Mouse (Mus musculus) liver, adult 2 months (tissue): ENCODE measurements around the gene Ndufc1. TPM values are rescaled to one million over a fixed set of nuclear protein-coding genes. Genes with fewer than 3 reads are reported as not detected.
A peak's percentile ranks its signal among the peaks of the same experiment; 100 is the strongest.
"Not testable (repeated sequence)": the region's sequence is repeated elsewhere in the genome, so short reads cannot be mapped to it uniquely, and the experiment has no call there.

Source experiments
- DNase-seq: peaks from one replicate; pipeline ENCODE4 v3.0.0-alpha.2; 2011; ENCODE audit warnings: low read depth, low spot score; ENCODE audit errors: extremely low read depth
- H3K27ac ChIP-seq: fragments of 200-500 bp; replicated peaks from 2 replicates; pipeline ENCODE4 v1.5.1; 2012; ENCODE audit warnings: low read depth, mild to moderate bottlenecking, control low read depth, inconsistent platforms, low read length; ENCODE audit not compliant: insufficient read depth
- H3K27me3 ChIP-seq: fragments of 200-500 bp; 2 replicates; pipeline ENCODE4 v1.6.1; 2012; ENCODE audit warnings: mild to moderate bottlenecking, moderate library complexity, low read length, inconsistent platforms; ENCODE audit not compliant: control insufficient read depth, insufficient read depth
- H3K36me3 ChIP-seq: fragments of 200-500 bp; 2 replicates; pipeline ENCODE4 v1.6.1; 2012; ENCODE audit warnings: low read length, inconsistent platforms; ENCODE audit not compliant: control insufficient read depth, insufficient read depth
- H3K4me1 ChIP-seq: fragments of 200-500 bp; 2 replicates; pipeline ENCODE4 v1.6.1; 2011; ENCODE audit warnings: low read length; ENCODE audit not compliant: control insufficient read depth, insufficient read depth
- H3K4me3 ChIP-seq: fragments of 200-500 bp; 2 replicates; pipeline ENCODE4 v1.5.1; 2011; ENCODE audit warnings: low read depth, mild to moderate bottlenecking, control low read depth, low read length, moderate library complexity; ENCODE audit not compliant: insufficient read depth
- H3K79me2 ChIP-seq: fragments of 200-500 bp; 2 replicates; pipeline ENCODE4 v1.6.1; 2012; ENCODE audit warnings: inconsistent platforms, mild to moderate bottlenecking, low read length, moderate library complexity; ENCODE audit not compliant: control insufficient read depth, insufficient read depth
- H3K9ac ChIP-seq: fragments of 200-500 bp; 2 replicates; pipeline ENCODE4 v1.6.1; 2012; ENCODE audit warnings: low read depth, mild to moderate bottlenecking, control low read depth, inconsistent platforms, low read length
- CTCF ChIP-seq: fragments of 200-500 bp; IDR thresholded peaks from 2 replicates; pipeline ENCODE4 v1.5.1; 2011; ENCODE audit warnings: low read depth, low read length, control low read depth
- POLR2A ChIP-seq: fragments of 200-500 bp; IDR thresholded peaks from 2 replicates; pipeline ENCODE4 v1.6.1; 2011; ENCODE audit warnings: low read length, control low read depth; ENCODE audit not compliant: insufficient read depth; ENCODE audit errors: extremely low read depth
- WGBS: fragments of 180-500 bp; shearing (Covaris S2); methylation state at CpG from one replicate; pipeline ENCODE4 v1.1.7; 2018; 5-methylcytosine and 5-hydroxymethylcytosine counted together
- polyA plus RNA-seq: library from polyadenylated mRNA; depleted of rRNA; stranded (reverse); fragments of >200 nt; gene quantifications from 2 replicates; pipeline ENCODE4 v1.2.3, GENCODE M21; 2012; rRNA removed
- total RNA-seq: library from RNA; depleted of rRNA; stranded (reverse); fragments of >200 nt; gene quantifications from 2 replicates; pipeline ENCODE4 v1.2.3, GENCODE M21; 2014; rRNA removed

The Ndufc1 gene
- total RNA-seq = 104 and 139 TPM in 2 replicates
- polyA plus RNA-seq = 179 and 231 TPM in 2 replicates

- Histone ChIP-seq H3K9ac (peak within 1 kb of the TSS; percentile 94), H3K79me2 (no peaks in the 10 kb centered on the region), H3K4me1 (peaks cover 3% of the 10 kb centered on the region), H3K36me3 (peaks cover 16% of the 10 kb centered on the region; the same call in 1 of the 2 replicates), H3K4me3 (peak within 1 kb of the TSS; percentile 94), H3K27me3 (no peaks in the 10 kb centered on the region), H3K27ac (peak within 1 kb of the TSS; percentile 91)
- peak; percentile 67 for DNase-seq
- peak; percentile 94 for TF ChIP-seq CTCF
- peak; percentile 85 for TF ChIP-seq POLR2A
- WGBS = 1% methylated on average over 40 of the region's 40 CpGs
These were observed at the start of gene Ndufc1 for GRCm38 (mm10) chr3:51408561-51409183. Ndufc1 (minus strand) TSS chr3:51408988.

- Histone ChIP-seq H3K4me1 (peaks cover 2% of the 10 kb centered on the region; the same call in 1 of the 2 replicates), H3K9ac (no peak overlapping the region), H3K27me3 (no peaks in the 10 kb centered on the region), H3K79me2 (peaks cover 8% of the 10 kb centered on the region; the same call in 1 of the 2 replicates), H3K36me3 (peaks cover 8% of the 10 kb centered on the region), H3K27ac (no peak overlapping the region), H3K4me3 (no peak overlapping the region)
- no peak for TF ChIP-seq CTCF
- TF ChIP-seq POLR2A = no peak
- 94% methylated on average over 3 of the region's 3 CpGs for WGBS
- no peak for DNase-seq
These were observed 26.2 kb upstream of the Ndufc1 start for GRCm38 (mm10) chr3:51434871-51435595.

- peak; percentile 7; the same call in 1 of the 2 replicates for TF ChIP-seq CTCF
- not testable (repeated sequence) for H3K27me3 ChIP-seq, DNase-seq, H3K9ac ChIP-seq, H3K4me1 ChIP-seq, H3K79me2 ChIP-seq, H3K27ac ChIP-seq, H3K36me3 ChIP-seq, H3K4me3 ChIP-seq
- 91% methylated on average over 5 of the region's 5 CpGs for WGBS
These were observed 25.6 kb upstream of the Ndufc1 start for GRCm38 (mm10) chr3:51434364-51434763.

- DNase-seq = no peak
- H3K4me3 ChIP-seq = no peak overlapping the region
These were observed 16.6 kb upstream of the Ndufc1 start for GRCm38 (mm10) chr3:51425394-51425793.

GRCm38 (mm10) chr3:51421921-51422320, 13.1 kb upstream of the Ndufc1 start:
- Histone ChIP-seq H3K36me3 (no peaks in the 10 kb centered on the region), H3K4me1 (peaks cover 11% of the 10 kb centered on the region), H3K27me3 (no peaks in the 10 kb centered on the region), H3K27ac (no peak overlapping the region), H3K79me2 (peaks cover 19% of the 10 kb centered on the region), H3K4me3 (no peak overlapping the region), H3K9ac (no peak overlapping the region)
- DNase-seq = no peak
- no peak for TF ChIP-seq CTCF
- TF ChIP-seq POLR2A = no peak
- 58% methylated on average over 3 of the region's 3 CpGs for WGBS

More at GRCm38 (mm10) chr3:51425394-51425793, 16.6 kb upstream of the Ndufc1 start:
- Histone ChIP-seq H3K79me2 (peaks cover 18% of the 10 kb centered on the region), H3K27me3 (no peaks in the 10 kb centered on the region), H3K36me3 (no peaks in the 10 kb centered on the region), H3K4me1 (peaks cover 2% of the 10 kb centered on the region), H3K9ac (no peak overlapping the region), H3K27ac (no peak overlapping the region)
- no peak for TF ChIP-seq CTCF
- no peak for TF ChIP-seq POLR2A

GRCm38 (mm10) chr3:51417966-51418365, 9.2 kb upstream of the Ndufc1 start:
- H3K4me3 ChIP-seq = no peak overlapping the region
- H3K36me3 ChIP-seq = no peaks in the 10 kb centered on the region
- WGBS = 14% methylated on average over 2 of the region's 2 CpGs
- H3K27ac ChIP-seq = no peak overlapping the region
- peaks cover 14% of the 10 kb centered on the region for H3K4me1 ChIP-seq
- no peak overlapping the region for H3K9ac ChIP-seq
- H3K27me3 ChIP-seq = no peaks in the 10 kb centered on the region
- H3K79me2 ChIP-seq = peaks cover 19% of the 10 kb centered on the region
- TF ChIP-seq CTCF (no peak), POLR2A (no peak)
- DNase-seq = peak; percentile 70
